Mouse (Mus musculus): ENCODE data around the gene Dgki. TPM values are rescaled to one million over a fixed set of nuclear protein-coding genes. Genes with fewer than 3 reads are reported as not detected.

Dgki gene
- total RNA-seq, 2 experiments from 2014 or later, result 1.1 TPM; not detected in 1

- no peak for ATAC-seq (replicated peaks; ENCODE audit: low FRiP score, poor library complexity, severe bottlenecking)
Observed at GRCm38 (mm10) chr6:37245757-37246156, 54.2 kb downstream of the Dgki start.

GRCm38 (mm10) chr6:37244074-37244473 lies 55.9 kb downstream of the Dgki start:
- no peak for ATAC-seq (replicated peaks; ENCODE audit: low FRiP score, poor library complexity, severe bottlenecking)

GRCm38 (mm10) chr6:37242769-37243121 lies 57.2 kb downstream of the Dgki start:
- ATAC-seq (replicated peaks; ENCODE audit: low FRiP score, poor library complexity, severe bottlenecking), result no peak

GRCm38 (mm10) chr6:37242100-37242768 lies 57.8 kb downstream of the Dgki start:
- ATAC-seq (replicated peaks; ENCODE audit: low FRiP score, poor library complexity, severe bottlenecking), result no peak

- no peak for ATAC-seq (replicated peaks; ENCODE audit: low FRiP score, poor library complexity, severe bottlenecking)
Observed at GRCm38 (mm10) chr6:37241434-37241833, 58.5 kb downstream of the Dgki start.

- ATAC-seq (replicated peaks; ENCODE audit: low FRiP score, poor library complexity, severe bottlenecking), result no peak
Observed at GRCm38 (mm10) chr6:37240140-37240539, 59.8 kb downstream of the Dgki start.

GRCm38 (mm10) chr6:37236893-37237292 lies 63.1 kb downstream of the Dgki start:
- ATAC-seq (replicated peaks; ENCODE audit: low FRiP score, poor library complexity, severe bottlenecking), result no peak

- ATAC-seq (replicated peaks; ENCODE audit: low FRiP score, poor library complexity, severe bottlenecking), result no peak
Observed at GRCm38 (mm10) chr6:37231148-37231547, 68.8 kb downstream of the Dgki start.

GRCm38 (mm10) chr6:37222947-37223510 lies 77.0 kb downstream of the Dgki start:
- no peak for ATAC-seq (replicated peaks; ENCODE audit: low FRiP score, poor library complexity, severe bottlenecking)

GRCm38 (mm10) chr6:37222016-37222415 lies 78.0 kb downstream of the Dgki start:
- no peak for ATAC-seq (replicated peaks; ENCODE audit: low FRiP score, poor library complexity, severe bottlenecking)

- ATAC-seq (replicated peaks; ENCODE audit: low FRiP score, poor library complexity, severe bottlenecking), result no peak
Observed at GRCm38 (mm10) chr6:37219110-37219509, 80.9 kb downstream of the Dgki start.

GRCm38 (mm10) chr6:37216342-37216763 lies 83.6 kb downstream of the Dgki start:
- no peak for ATAC-seq (replicated peaks; ENCODE audit: low FRiP score, poor library complexity, severe bottlenecking)

GRCm38 (mm10) chr6:37215655-37216054 lies 84.3 kb downstream of the Dgki start:
- ATAC-seq (replicated peaks; ENCODE audit: low FRiP score, poor library complexity, severe bottlenecking), result no peak

- no peak for ATAC-seq (replicated peaks; ENCODE audit: low FRiP score, poor library complexity, severe bottlenecking)
Observed at GRCm38 (mm10) chr6:37212930-37213329, 87.1 kb downstream of the Dgki start.

- ATAC-seq (replicated peaks; ENCODE audit: low FRiP score, poor library complexity, severe bottlenecking), result no peak
Observed at GRCm38 (mm10) chr6:37211545-37212247, 88.3 kb downstream of the Dgki start.

GRCm38 (mm10) chr6:37202901-37203300 lies 97.1 kb downstream of the Dgki start:
- no peak for ATAC-seq (replicated peaks; ENCODE audit: low FRiP score, poor library complexity, severe bottlenecking)

- no peak for ATAC-seq (replicated peaks; ENCODE audit: low FRiP score, poor library complexity, severe bottlenecking)
Observed at GRCm38 (mm10) chr6:37200840-37201239, 99.1 kb downstream of the Dgki start.

- no peak for ATAC-seq (replicated peaks; ENCODE audit: low FRiP score, poor library complexity, severe bottlenecking)
Observed at GRCm38 (mm10) chr6:37199502-37199901, 100.5 kb downstream of the Dgki start.

- no peak for ATAC-seq (replicated peaks; ENCODE audit: low FRiP score, poor library complexity, severe bottlenecking)
Observed at GRCm38 (mm10) chr6:37197745-37198144, 102.2 kb downstream of the Dgki start.

GRCm38 (mm10) chr6:37196870-37197269 lies 103.1 kb downstream of the Dgki start:
- ATAC-seq (replicated peaks; ENCODE audit: low FRiP score, poor library complexity, severe bottlenecking), result no peak

- ATAC-seq (replicated peaks; ENCODE audit: low FRiP score, poor library complexity, severe bottlenecking), result no peak
Observed at GRCm38 (mm10) chr6:37195766-37196165, 104.2 kb downstream of the Dgki start.
